Mouse (Mus musculus): Measurements from ENCODE around the gene Pdgfra.

Gene Pdgfra

GRCm38 (mm10) chr5:75214520-75214919 is 62.4 kb downstream of the Pdgfra start:
- DNase-seq: no peak

GRCm38 (mm10) chr5:75214929-75215328 is 62.8 kb downstream of the Pdgfra start:
- no peak for DNase-seq

- DNase-seq: no peak
Measured at GRCm38 (mm10) chr5:75215678-75216256, 63.7 kb downstream of the Pdgfra start.

- no peak for DNase-seq
Measured at GRCm38 (mm10) chr5:75221610-75222009, 69.5 kb downstream of the Pdgfra start.

GRCm38 (mm10) chr5:75222491-75223265 is 70.6 kb downstream of the Pdgfra start:
- DNase-seq: no peak

- DNase-seq: no peak
Measured at GRCm38 (mm10) chr5:75238363-75238762, 86.3 kb downstream of the Pdgfra start.

GRCm38 (mm10) chr5:75238928-75239777 is 87.1 kb downstream of the Pdgfra start:
- DNase-seq: no peak

GRCm38 (mm10) chr5:75247070-75247740 is 95.1 kb downstream of the Pdgfra start:
- peak; percentile 57 for DNase-seq
